Mouse (Mus musculus) embryonic fibroblast, embryonic 13.5 days (primary cell): Measurements from ENCODE around the gene Vps72.

Source experiments
- CTCF ChIP-seq: IDR thresholded peaks from 2 replicates; pipeline ENCODE4 v1.5.1; 2011; ENCODE audit warnings: mild to moderate bottlenecking, control low read depth, low read length, moderate library complexity, borderline replicate concordance; ENCODE audit not compliant: insufficient read depth
- POLR2A ChIP-seq: IDR thresholded peaks from 2 replicates; pipeline ENCODE4 v1.6.1; 2011; ENCODE audit warnings: low read depth, mild to moderate bottlenecking, control low read depth, low read length, moderate library complexity

DNA sequence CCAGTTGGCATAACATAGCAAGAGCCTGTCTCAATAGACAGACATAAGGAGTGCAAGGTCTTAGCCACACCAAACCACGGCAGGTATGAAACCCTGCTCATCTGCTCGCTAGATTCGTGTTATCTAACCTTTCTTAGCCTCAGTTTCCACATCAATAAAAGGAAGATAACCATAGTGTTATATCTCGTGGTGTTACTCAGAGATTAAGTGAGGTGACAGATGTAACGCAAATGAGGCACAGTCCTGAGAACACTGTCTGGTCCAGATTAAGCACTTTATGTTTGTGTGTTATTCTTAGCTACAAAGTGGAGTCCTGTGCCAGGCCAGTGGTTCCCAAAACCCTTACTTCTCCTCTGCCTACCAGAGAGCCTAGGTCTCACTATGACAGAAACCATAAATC is 54.0 kb downstream of the Vps72 start:
- TF ChIP-seq POLR2A, result no peak
- TF ChIP-seq CTCF, result no peak
